Mouse (Mus musculus) heart, postnatal 10 days (tissue): ENCODE data around the gene Odf2. TPM values are rescaled to one million over a fixed set of nuclear protein-coding genes. Genes with fewer than 3 reads are reported as not detected.
A peak's percentile ranks its signal among the peaks of the same experiment; 100 is the strongest.
"Not testable (repeated sequence)": the region's sequence is repeated elsewhere in the genome, so short reads cannot be mapped to it uniquely, and the experiment has no call there.

ENCODE experiments used
- DNase-seq, 2 experiments: peaks; one replicate each; pipeline ENCODE4 v3.0.0; 2021
- intact Hi-C: fragments of 180-260 bp; cut with DNase I; formaldehyde crosslinking; loops from one replicate; pipeline ENCODE4 v1.15.1; 2025
- total RNA-seq, 2 experiments: library from RNA; stranded (reverse); gene quantifications; 2 replicates each; pipeline ENCODE4 v1.2.3; 2021

Odf2 gene
- total RNA-seq, 2 experiments from 2014 or later = 30.5 to 33.8 TPM

GRCm38 (mm10) chr2:29868949-29869645 is 19.9 kb upstream of the Odf2 start, which contains the start of gene Cercam:
Gene Cercam, plus strand, starts transcription at chr2:29869164.
- intact Hi-C loops = no loop called here
- peak; percentile 93 to 94 for DNase-seq

- intact Hi-C loops = no loop called here
- DNase-seq = peak; percentile 42 to 45
Observed at GRCm38 (mm10) chr2:29869646-29870451, 19.2 kb upstream of the Odf2 start.

GRCm38 (mm10) chr2:29872581-29873295 is 16.3 kb upstream of the Odf2 start:
- intact Hi-C loops = no loop called here
- DNase-seq = no peak

GRCm38 (mm10) chr2:29873801-29874200 is 15.2 kb upstream of the Odf2 start:
- intact Hi-C loops = no loop called here
- DNase-seq = no peak

- intact Hi-C loops = no loop called here
- no peak for DNase-seq
Observed at GRCm38 (mm10) chr2:29878061-29878460, 11.0 kb upstream of the Odf2 start.

- no peak for DNase-seq
- intact Hi-C loops = no loop called here
Observed at GRCm38 (mm10) chr2:29879191-29879590, 9.8 kb upstream of the Odf2 start.

GRCm38 (mm10) chr2:29879964-29880830 is 8.8 kb upstream of the Odf2 start:
- intact Hi-C loops = no loop called here
- DNase-seq = peak; percentile 34 to 46

- DNase-seq, intact Hi-C loops: not testable (repeated sequence)
Observed at GRCm38 (mm10) chr2:29886659-29887292, 2.2 kb upstream of the Odf2 start.

GRCm38 (mm10) chr2:29889991-29890833 is 1.2 kb downstream of the Odf2 start:
- peak; percentile 87 to 90 for DNase-seq
- intact Hi-C loops = no loop called here

- DNase-seq = no peak
- intact Hi-C loops = no loop called here
Observed at GRCm38 (mm10) chr2:29891773-29892172, 2.8 kb downstream of the Odf2 start.

- intact Hi-C loops = loop anchor here (5.0 kb wide), 1 partner anchor 111 kb away; no protein-coding TSS in a partner anchor
- DNase-seq = no peak
Observed at GRCm38 (mm10) chr2:29896071-29896470, 7.0 kb downstream of the Odf2 start.

- DNase-seq = no peak
- intact Hi-C loops = loop anchor here (5.0 kb wide), 1 partner anchor 110 kb away; no protein-coding TSS in a partner anchor
Observed at GRCm38 (mm10) chr2:29897366-29897765, 8.3 kb downstream of the Odf2 start.

GRCm38 (mm10) chr2:29898081-29898480 is 9.1 kb downstream of the Odf2 start:
- no peak for DNase-seq
- intact Hi-C loops = loop anchor here (5.0 kb wide), 1 partner anchor 109 kb away; no protein-coding TSS in a partner anchor

- intact Hi-C loops = no loop called here
- no peak for DNase-seq
Observed at GRCm38 (mm10) chr2:29902194-29902593, 13.2 kb downstream of the Odf2 start.

- DNase-seq, intact Hi-C loops: not testable (repeated sequence)
Observed at GRCm38 (mm10) chr2:29908171-29908570, 19.1 kb downstream of the Odf2 start.

GRCm38 (mm10) chr2:29910042-29910441 is 21.0 kb downstream of the Odf2 start:
- intact Hi-C loops = no loop called here
- no peak for DNase-seq

- intact Hi-C loops = no loop called here
- no peak for DNase-seq
Observed at GRCm38 (mm10) chr2:29917621-29918020, 28.6 kb downstream of the Odf2 start.

GRCm38 (mm10) chr2:29922011-29922410 is 33.0 kb downstream of the Odf2 start:
- DNase-seq = peak; percentile 79 to 87
- intact Hi-C loops = no loop called here

- DNase-seq = no peak
- intact Hi-C loops = no loop called here
Observed at GRCm38 (mm10) chr2:29926542-29926941, 37.5 kb downstream of the Odf2 start.
